Mouse (Mus musculus): ENCODE results near the gene Anks4b. TPM values are rescaled to one million over a fixed set of nuclear protein-coding genes. Genes with fewer than 3 reads are reported as not detected.

Gene Anks4b
- polyA plus RNA-seq, 1 experiment from 2014 or later = not detected

DNA sequence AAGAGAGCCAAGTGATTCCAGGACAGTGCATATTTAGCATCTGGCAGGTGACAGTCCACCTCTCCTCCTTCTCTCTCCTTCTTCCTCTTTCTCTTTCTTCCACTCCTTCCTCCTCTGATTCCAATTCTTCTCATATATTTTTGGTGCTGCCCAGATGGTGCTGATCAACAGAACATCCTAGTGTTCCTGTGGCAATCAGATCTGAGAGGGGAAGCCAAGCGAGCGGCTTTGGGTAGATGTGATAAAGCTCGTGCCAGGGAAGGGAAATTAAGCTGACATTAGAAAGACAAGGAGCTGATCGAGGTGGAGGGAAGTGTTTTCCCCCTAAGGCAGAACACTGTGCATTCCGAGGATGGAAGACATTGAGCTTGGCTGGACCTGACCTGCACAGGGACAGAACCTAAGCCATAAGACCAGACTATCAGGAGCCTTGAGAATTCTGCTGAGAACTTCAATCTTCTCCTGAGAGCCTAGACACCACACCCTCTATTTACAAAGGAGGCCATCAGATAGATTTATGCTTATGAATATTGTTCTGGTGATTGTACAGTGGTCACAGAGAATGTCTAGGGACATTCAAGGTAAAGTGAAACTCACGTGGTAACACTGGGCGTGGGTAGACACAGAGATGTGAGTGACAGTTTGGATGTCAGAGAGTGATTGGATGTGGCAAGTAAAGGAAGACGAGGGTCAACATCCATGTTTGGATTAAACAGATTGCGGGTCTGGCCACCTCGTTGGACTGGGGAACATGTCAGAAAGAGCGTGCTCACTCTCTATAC lies 1.3 kb downstream of the Anks4b start:
- WGBS = 68% methylated on average over 11 of the region's 11 CpGs
- Histone ChIP-seq H3K36me3 (ENCODE audit: insufficient read depth) (no peaks in the 10 kb centered on the region), H3K4me2 (no peak overlapping the region), H3K4me1 (ENCODE audit: insufficient read depth) (no peaks in the 10 kb centered on the region), H3K9ac (no peak overlapping the region), H3K27me3 (ENCODE audit: insufficient read depth, low read length) (no peaks in the 10 kb centered on the region), H3K9me3 (ENCODE audit: low read depth, low read length) (no peaks in the 10 kb centered on the region), H3K4me3 (ENCODE audit: low read depth, low read length) (no peak overlapping the region), H3K27ac (ENCODE audit: low read depth) (no peak overlapping the region)
- ATAC-seq (ENCODE audit: insufficient read depth) (no peak), DNase-seq (no peak)
- TF ChIP-seq CTCF (IDR thresholded peaks at IDR 0.05; ENCODE audit: low read depth) = no peak

DNA sequence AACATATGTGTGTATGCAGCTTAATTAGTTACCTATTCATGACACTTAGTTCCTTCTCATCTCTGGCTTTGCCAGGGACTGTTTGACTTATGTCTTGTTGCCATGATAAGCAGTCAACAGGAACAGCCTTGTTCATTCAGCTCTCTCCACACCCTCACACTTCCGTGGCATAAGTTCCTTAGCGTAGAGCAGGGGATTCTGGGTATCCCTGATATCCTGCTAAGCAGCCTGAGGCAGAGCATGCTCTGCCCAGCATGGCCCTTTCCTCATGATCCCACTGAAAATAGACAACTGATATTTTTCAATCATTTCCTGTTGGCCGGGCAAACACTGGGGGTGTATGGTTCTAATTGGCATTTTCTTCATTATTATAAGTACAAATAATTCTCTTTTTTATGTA lies 4.0 kb downstream of the Anks4b start:
- no peaks in the 10 kb centered on the region for H3K4me1 ChIP-seq (ENCODE audit: insufficient read depth)
- H3K9me3 ChIP-seq (ENCODE audit: low read depth, low read length) = no peaks in the 10 kb centered on the region
- no peak overlapping the region for H3K4me3 ChIP-seq (ENCODE audit: low read depth, low read length)
- no peaks in the 10 kb centered on the region for H3K36me3 ChIP-seq (ENCODE audit: insufficient read depth)
- H3K27me3 ChIP-seq (ENCODE audit: insufficient read depth, low read length) = no peaks in the 10 kb centered on the region
- H3K9ac ChIP-seq = no peak overlapping the region
- 81% methylated on average over 3 of the region's 3 CpGs for WGBS
- no peak overlapping the region for H3K4me2 ChIP-seq
- DNase-seq (no peak), ATAC-seq (ENCODE audit: insufficient read depth) (no peak)
- no peak overlapping the region for H3K27ac ChIP-seq (ENCODE audit: low read depth)
- no peak for TF ChIP-seq CTCF (IDR thresholded peaks at IDR 0.05; ENCODE audit: low read depth)

DNA sequence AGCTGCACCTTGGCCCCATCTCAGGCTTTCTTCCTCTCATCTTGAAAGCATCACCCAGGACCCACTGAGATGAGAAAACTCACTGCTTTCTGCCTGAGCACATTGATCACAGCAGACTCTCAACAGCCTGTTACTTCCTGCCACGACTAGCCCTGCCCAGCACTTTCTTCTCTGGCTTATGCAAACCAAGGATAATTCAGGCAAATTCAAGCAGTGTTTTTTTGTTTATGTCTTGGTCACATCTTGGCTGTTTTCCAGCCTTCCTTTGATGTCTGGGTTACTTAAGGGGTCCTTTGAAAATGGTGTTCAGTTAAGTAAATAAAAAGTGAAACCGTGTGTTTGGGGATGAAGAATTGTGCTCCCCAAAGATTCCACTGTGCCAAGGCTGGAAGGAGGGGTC lies 5.3 kb downstream of the Anks4b start:
- TF ChIP-seq CTCF (IDR thresholded peaks at IDR 0.05; ENCODE audit: low read depth) = no peak
- Histone ChIP-seq H3K4me3 (ENCODE audit: low read depth, low read length) (no peak overlapping the region), H3K27ac (ENCODE audit: low read depth) (no peak overlapping the region), H3K9me3 (ENCODE audit: low read depth, low read length) (no peaks in the 10 kb centered on the region), H3K27me3 (ENCODE audit: insufficient read depth, low read length) (no peaks in the 10 kb centered on the region), H3K9ac (no peak overlapping the region), H3K36me3 (ENCODE audit: insufficient read depth) (no peaks in the 10 kb centered on the region), H3K4me2 (no peak overlapping the region), H3K4me1 (ENCODE audit: insufficient read depth) (no peaks in the 10 kb centered on the region)
- ATAC-seq (ENCODE audit: insufficient read depth) (peak; percentile 69; the same call in 1 of the 2 replicates), DNase-seq (peak; percentile 72)
- WGBS = 5% methylated on average over 2 of the region's 2 CpGs

DNA sequence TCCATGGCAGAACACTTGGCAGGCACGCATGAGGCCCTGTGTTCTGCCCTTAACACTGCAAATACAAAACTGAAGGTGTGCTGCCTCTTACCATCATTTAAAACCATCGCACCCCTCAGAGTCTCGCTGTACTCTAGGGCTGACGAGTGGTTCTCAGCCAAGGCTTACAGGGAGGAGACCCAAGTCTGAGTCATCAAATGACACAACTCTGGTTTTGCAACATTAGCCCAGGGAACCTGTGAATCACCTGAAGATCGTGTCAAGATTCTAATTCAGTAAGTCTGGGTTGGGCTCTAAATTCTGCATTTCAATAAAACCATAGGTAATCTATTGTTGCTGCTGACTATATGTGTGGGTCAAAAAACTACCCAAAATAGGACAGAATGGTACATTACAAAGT lies 6.9 kb downstream of the Anks4b start:
- Histone ChIP-seq H3K36me3 (ENCODE audit: insufficient read depth) (no peaks in the 10 kb centered on the region), H3K9me3 (ENCODE audit: low read depth, low read length) (no peaks in the 10 kb centered on the region), H3K4me2 (no peak overlapping the region), H3K27ac (ENCODE audit: low read depth) (no peak overlapping the region), H3K9ac (no peak overlapping the region), H3K4me3 (ENCODE audit: low read depth, low read length) (no peak overlapping the region), H3K4me1 (ENCODE audit: insufficient read depth) (no peaks in the 10 kb centered on the region), H3K27me3 (ENCODE audit: insufficient read depth, low read length) (no peaks in the 10 kb centered on the region)
- no peak for ATAC-seq (ENCODE audit: insufficient read depth)
- DNase-seq = no peak
- TF ChIP-seq CTCF (IDR thresholded peaks at IDR 0.05; ENCODE audit: low read depth) = no peak
- 70% methylated on average over 5 of the region's 5 CpGs for WGBS

DNA sequence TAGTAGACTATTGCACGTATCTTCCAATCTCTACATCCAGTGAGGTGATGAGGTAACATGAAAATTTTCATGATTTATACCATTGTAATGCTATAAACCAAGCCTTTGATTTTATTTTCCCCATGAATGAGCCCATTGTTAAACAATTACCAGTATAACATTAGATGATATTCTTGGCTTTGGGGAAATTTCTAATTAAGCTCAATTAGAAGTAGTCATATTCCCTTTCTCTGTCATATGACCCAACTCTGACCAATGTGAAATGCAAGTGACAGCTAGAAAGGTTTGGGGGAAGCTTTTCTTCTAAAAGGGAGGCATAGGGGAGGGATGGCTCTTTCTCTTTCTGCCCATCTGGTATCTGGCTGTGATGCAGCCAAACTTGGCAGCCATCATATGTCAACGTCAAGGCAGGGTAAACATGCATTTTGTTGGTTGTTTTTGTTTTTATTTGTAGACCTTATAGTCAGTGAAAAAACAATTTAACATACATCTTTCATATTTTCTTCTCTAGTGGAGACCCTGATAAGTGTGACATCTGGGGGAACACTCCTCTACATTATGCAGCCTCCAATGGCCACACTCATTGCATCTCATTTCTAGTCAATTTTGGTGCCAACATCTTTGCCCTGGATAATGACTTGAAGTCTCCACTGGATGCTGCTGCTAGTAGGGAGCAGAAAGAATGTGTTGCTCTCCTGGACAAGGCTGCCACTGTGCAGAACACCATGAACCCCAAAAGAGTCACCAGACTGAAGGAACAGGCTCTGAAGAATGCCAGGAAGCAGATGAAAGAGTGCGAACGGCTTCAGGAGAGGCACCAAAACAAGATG lies 8.0 kb downstream of the Anks4b start:
- TF ChIP-seq CTCF (IDR thresholded peaks at IDR 0.05; ENCODE audit: low read depth) = no peak
- Histone ChIP-seq H3K27ac (ENCODE audit: low read depth) (no peak overlapping the region), H3K4me3 (ENCODE audit: low read depth, low read length) (no peak overlapping the region), H3K36me3 (ENCODE audit: insufficient read depth) (no peaks in the 10 kb centered on the region), H3K9ac (no peak overlapping the region), H3K27me3 (ENCODE audit: insufficient read depth, low read length) (no peaks in the 10 kb centered on the region), H3K4me1 (ENCODE audit: insufficient read depth) (no peaks in the 10 kb centered on the region), H3K4me2 (no peak overlapping the region), H3K9me3 (ENCODE audit: low read depth, low read length) (no peaks in the 10 kb centered on the region)
- DNase-seq = no peak
- 92% methylated on average over 4 of the region's 4 CpGs for WGBS
- no peak for ATAC-seq (ENCODE audit: insufficient read depth)

GRCm38 (mm10) chr7:120182891-120183290 lies 9.2 kb downstream of the Anks4b start:
- no peak overlapping the region for H3K4me3 ChIP-seq (ENCODE audit: low read depth, low read length)
- no peak for ATAC-seq (ENCODE audit: insufficient read depth)
- H3K36me3 ChIP-seq (ENCODE audit: insufficient read depth) = no peaks in the 10 kb centered on the region
- no peak overlapping the region for H3K4me2 ChIP-seq
- H3K27ac ChIP-seq (ENCODE audit: low read depth) = no peak overlapping the region
- H3K4me1 ChIP-seq (ENCODE audit: insufficient read depth) = no peaks in the 10 kb centered on the region
- no peak overlapping the region for H3K9ac ChIP-seq
- DNase-seq = no peak
- no peaks in the 10 kb centered on the region for H3K27me3 ChIP-seq (ENCODE audit: insufficient read depth, low read length)
- no peak for TF ChIP-seq CTCF (IDR thresholded peaks at IDR 0.05; ENCODE audit: low read depth)
- H3K9me3 ChIP-seq (ENCODE audit: low read depth, low read length) = no peaks in the 10 kb centered on the region

GRCm38 (mm10) chr7:120188946-120189345 lies 15.3 kb downstream of the Anks4b start:
- Histone ChIP-seq H3K9me3 (ENCODE audit: low read depth, low read length) (no peaks in the 10 kb centered on the region), H3K27me3 (ENCODE audit: insufficient read depth, low read length) (no peaks in the 10 kb centered on the region), H3K36me3 (ENCODE audit: insufficient read depth) (no peaks in the 10 kb centered on the region), H3K4me2 (no peak overlapping the region), H3K4me1 (ENCODE audit: insufficient read depth) (no peaks in the 10 kb centered on the region), H3K9ac (no peak overlapping the region), H3K4me3 (ENCODE audit: low read depth, low read length) (no peak overlapping the region), H3K27ac (ENCODE audit: low read depth) (no peak overlapping the region)
- ATAC-seq (ENCODE audit: insufficient read depth) (no peak), DNase-seq (no peak)
- WGBS = 79% methylated on average over 5 of the region's 5 CpGs
- no peak for TF ChIP-seq CTCF (IDR thresholded peaks at IDR 0.05; ENCODE audit: low read depth)
